Mouse (Mus musculus): ENCODE data around the gene Camk1d. TPM values are rescaled to one million over a fixed set of nuclear protein-coding genes. Genes with fewer than 3 reads are reported as not detected.
"Not testable (repeated sequence)": the region's sequence is repeated elsewhere in the genome, so short reads cannot be mapped to it uniquely, and the experiment has no call there.

The Camk1d gene
- polyA plus RNA-seq, 1 experiment from 2014 or later = 6.7 TPM

GRCm38 (mm10) chr2:5381712-5382710 lies 332.3 kb downstream of the Camk1d start:
- WGBS = 45% methylated on average over 12 of the region's 12 CpGs
- ATAC-seq (ENCODE audit: low FRiP score) = peak; percentile 47; the same call in 1 of the 2 replicates

GRCm38 (mm10) chr2:5380973-5381372 lies 333.3 kb downstream of the Camk1d start:
- no peak for DNase-seq (ENCODE audit: low spot score)
- no peaks in the 10 kb centered on the region for H3K27me3 ChIP-seq (ENCODE audit: control insufficient read depth, insufficient read depth, low read length)
- no peak overlapping the region for H3K4me2 ChIP-seq (replicated peaks)
- peaks cover 20% of the 10 kb centered on the region for H3K4me1 ChIP-seq (replicated peaks; ENCODE audit: control insufficient read depth, insufficient read depth, low read length)
- no peaks in the 10 kb centered on the region for H3K36me3 ChIP-seq (replicated peaks; ENCODE audit: control insufficient read depth, insufficient read depth)
- no peak for ATAC-seq (ENCODE audit: low FRiP score)
- WGBS = 64% methylated on average over 7 of the region's 7 CpGs
- no peak overlapping the region for H3K4me3 ChIP-seq (replicated peaks; ENCODE audit: low read length)
- no peaks in the 10 kb centered on the region for H3K9me3 ChIP-seq (ENCODE audit: control insufficient read depth, low read length)
- H3K9ac ChIP-seq = no peak overlapping the region
- peak overlapping the region; percentile 67; the same call in 1 of the 2 replicates for H3K27ac ChIP-seq

More at GRCm38 (mm10) chr2:5381712-5382710, 332.3 kb downstream of the Camk1d start:
- H3K4me2 ChIP-seq (replicated peaks) = no peak overlapping the region
- H3K9ac ChIP-seq = no peak overlapping the region
- peak overlapping the region; percentile 67 for H3K27ac ChIP-seq
- peak; percentile 56 for DNase-seq (ENCODE audit: low spot score)
- no peaks in the 10 kb centered on the region for H3K36me3 ChIP-seq (replicated peaks; ENCODE audit: control insufficient read depth, insufficient read depth)
- H3K27me3 ChIP-seq (ENCODE audit: control insufficient read depth, insufficient read depth, low read length) = no peaks in the 10 kb centered on the region
- peaks cover 20% of the 10 kb centered on the region for H3K4me1 ChIP-seq (replicated peaks; ENCODE audit: control insufficient read depth, insufficient read depth, low read length)
- no peaks in the 10 kb centered on the region for H3K9me3 ChIP-seq (ENCODE audit: control insufficient read depth, low read length)
- no peak overlapping the region for H3K4me3 ChIP-seq (replicated peaks; ENCODE audit: low read length)

DNA sequence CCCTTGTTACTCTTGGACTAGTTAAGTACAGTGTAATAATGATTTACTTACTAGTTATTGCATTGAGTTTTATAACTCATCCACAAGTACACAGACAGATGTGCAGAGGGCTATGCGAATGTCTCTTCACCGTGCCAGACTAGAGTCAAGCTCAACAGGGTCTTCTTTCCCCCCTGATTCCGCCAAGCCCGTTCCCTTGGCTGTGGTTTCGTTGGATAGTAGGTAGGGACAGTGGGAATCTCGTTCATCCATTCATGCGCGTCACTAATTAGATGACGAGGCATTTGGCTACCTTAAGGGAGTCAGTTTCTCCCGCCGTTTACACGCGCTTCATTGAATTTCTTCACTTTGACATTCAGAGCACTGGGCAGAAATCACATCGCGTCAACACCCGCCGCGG lies 335.4 kb downstream of the Camk1d start:
- H3K9ac ChIP-seq; H3K36me3 ChIP-seq (replicated peaks; ENCODE audit: control insufficient read depth, insufficient read depth); DNase-seq (ENCODE audit: low spot score); H3K27me3 ChIP-seq (ENCODE audit: control insufficient read depth, insufficient read depth, low read length); H3K4me2 ChIP-seq (replicated peaks); H3K4me3 ChIP-seq (replicated peaks; ENCODE audit: low read length); H3K27ac ChIP-seq; H3K9me3 ChIP-seq (ENCODE audit: control insufficient read depth, low read length); ATAC-seq (ENCODE audit: low FRiP score): not testable (repeated sequence)
- 49% methylated on average over 18 of the region's 18 CpGs for WGBS
- H3K4me1 ChIP-seq (replicated peaks; ENCODE audit: control insufficient read depth, insufficient read depth, low read length) = peaks cover 20% of the 10 kb centered on the region

GRCm38 (mm10) chr2:5378066-5378672 lies 336.1 kb downstream of the Camk1d start:
- WGBS = 58% methylated on average over 6 of the region's 6 CpGs
- Histone ChIP-seq H3K27ac (peak overlapping the region; percentile 50; the same call in 1 of the 2 replicates), H3K4me3 (replicated peaks; ENCODE audit: low read length) (no peak overlapping the region), H3K9ac (no peak overlapping the region), H3K9me3 (ENCODE audit: control insufficient read depth, low read length) (no peaks in the 10 kb centered on the region), H3K4me1 (replicated peaks; ENCODE audit: control insufficient read depth, insufficient read depth, low read length) (peaks cover 20% of the 10 kb centered on the region), H3K4me2 (replicated peaks) (no peak overlapping the region), H3K27me3 (ENCODE audit: control insufficient read depth, insufficient read depth, low read length) (no peaks in the 10 kb centered on the region), H3K36me3 (replicated peaks; ENCODE audit: control insufficient read depth, insufficient read depth) (no peaks in the 10 kb centered on the region)
- no peak for ATAC-seq (ENCODE audit: low FRiP score)
- no peak for DNase-seq (ENCODE audit: low spot score)

GRCm38 (mm10) chr2:5372886-5373429 lies 341.4 kb downstream of the Camk1d start:
- no peak overlapping the region for H3K27ac ChIP-seq
- DNase-seq (ENCODE audit: low spot score) (no peak), ATAC-seq (ENCODE audit: low FRiP score) (no peak)
- H3K9ac ChIP-seq = no peak overlapping the region
- no peaks in the 10 kb centered on the region for H3K9me3 ChIP-seq (ENCODE audit: control insufficient read depth, low read length)
- H3K4me1 ChIP-seq (replicated peaks; ENCODE audit: control insufficient read depth, insufficient read depth, low read length) = peaks cover 7% of the 10 kb centered on the region; the same call in 1 of the 2 replicates
- 42% methylated on average over 6 of the region's 6 CpGs for WGBS
- no peaks in the 10 kb centered on the region for H3K36me3 ChIP-seq (replicated peaks; ENCODE audit: control insufficient read depth, insufficient read depth)
- no peaks in the 10 kb centered on the region for H3K27me3 ChIP-seq (ENCODE audit: control insufficient read depth, insufficient read depth, low read length)
- H3K4me3 ChIP-seq (replicated peaks; ENCODE audit: low read length) = no peak overlapping the region
- no peak overlapping the region for H3K4me2 ChIP-seq (replicated peaks)

GRCm38 (mm10) chr2:5371316-5371715 lies 343.0 kb downstream of the Camk1d start:
- 78% methylated on average over 3 of the region's 3 CpGs for WGBS
- no peaks in the 10 kb centered on the region for H3K36me3 ChIP-seq (replicated peaks; ENCODE audit: control insufficient read depth, insufficient read depth)
- H3K4me2 ChIP-seq (replicated peaks) = no peak overlapping the region
- H3K27ac ChIP-seq = no peak overlapping the region
- DNase-seq (ENCODE audit: low spot score) = no peak
- H3K4me1 ChIP-seq (replicated peaks; ENCODE audit: control insufficient read depth, insufficient read depth, low read length) = no peaks in the 10 kb centered on the region
- no peaks in the 10 kb centered on the region for H3K27me3 ChIP-seq (ENCODE audit: control insufficient read depth, insufficient read depth, low read length)
- H3K4me3 ChIP-seq (replicated peaks; ENCODE audit: low read length) = no peak overlapping the region
- no peak overlapping the region for H3K9ac ChIP-seq
- ATAC-seq (ENCODE audit: low FRiP score) = no peak
- H3K9me3 ChIP-seq (ENCODE audit: control insufficient read depth, low read length) = no peaks in the 10 kb centered on the region

DNA sequence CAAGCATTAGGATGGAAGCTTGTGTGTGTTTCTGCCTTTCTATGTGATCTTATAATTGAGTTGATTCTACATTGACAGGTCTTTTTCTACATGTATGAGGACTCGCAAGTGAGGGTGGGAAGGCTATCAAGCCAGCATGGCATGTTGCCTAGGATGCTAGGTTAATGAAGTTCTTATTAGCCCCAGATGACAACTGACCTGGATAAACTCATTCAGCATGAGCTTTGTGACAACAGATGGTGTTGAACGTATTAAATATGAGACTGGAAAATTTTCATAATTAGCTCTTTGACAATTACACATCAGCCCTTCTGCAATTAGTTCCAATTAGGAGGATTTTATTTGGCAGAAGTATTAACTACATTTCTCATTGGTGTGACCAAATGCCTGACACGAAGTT lies 343.7 kb downstream of the Camk1d start:
- ATAC-seq (ENCODE audit: low FRiP score) (no peak), DNase-seq (ENCODE audit: low spot score) (no peak)
- H3K9me3 ChIP-seq (ENCODE audit: control insufficient read depth, low read length) = no peaks in the 10 kb centered on the region
- no peaks in the 10 kb centered on the region for H3K36me3 ChIP-seq (replicated peaks; ENCODE audit: control insufficient read depth, insufficient read depth)
- no peak overlapping the region for H3K4me2 ChIP-seq (replicated peaks)
- H3K4me3 ChIP-seq (replicated peaks; ENCODE audit: low read length) = no peak overlapping the region
- H3K9ac ChIP-seq = no peak overlapping the region
- 66% methylated on average over 3 of the region's 3 CpGs for WGBS
- no peaks in the 10 kb centered on the region for H3K27me3 ChIP-seq (ENCODE audit: control insufficient read depth, insufficient read depth, low read length)
- H3K27ac ChIP-seq = no peak overlapping the region
- H3K4me1 ChIP-seq (replicated peaks; ENCODE audit: control insufficient read depth, insufficient read depth, low read length) = no peaks in the 10 kb centered on the region

- Histone ChIP-seq H3K9ac (no peak overlapping the region), H3K27ac (no peak overlapping the region), H3K27me3 (ENCODE audit: control insufficient read depth, insufficient read depth, low read length) (no peaks in the 10 kb centered on the region), H3K4me1 (replicated peaks; ENCODE audit: control insufficient read depth, insufficient read depth, low read length) (no peaks in the 10 kb centered on the region), H3K4me2 (replicated peaks) (no peak overlapping the region), H3K9me3 (ENCODE audit: control insufficient read depth, low read length) (no peaks in the 10 kb centered on the region), H3K4me3 (replicated peaks; ENCODE audit: low read length) (no peak overlapping the region), H3K36me3 (replicated peaks; ENCODE audit: control insufficient read depth, insufficient read depth) (no peaks in the 10 kb centered on the region)
- no peak for ATAC-seq (ENCODE audit: low FRiP score)
- WGBS = 67% methylated on average over 5 of the region's 5 CpGs
- DNase-seq (ENCODE audit: low spot score) = no peak
These were observed 350.5 kb downstream of the Camk1d start for GRCm38 (mm10) chr2:5363836-5364235.

GRCm38 (mm10) chr2:5358049-5358448 lies 356.3 kb downstream of the Camk1d start:
- Histone ChIP-seq H3K4me3 (replicated peaks; ENCODE audit: low read length) (no peak overlapping the region), H3K9ac (no peak overlapping the region), H3K36me3 (replicated peaks; ENCODE audit: control insufficient read depth, insufficient read depth) (no peaks in the 10 kb centered on the region), H3K27ac (no peak overlapping the region), H3K27me3 (ENCODE audit: control insufficient read depth, insufficient read depth, low read length) (no peaks in the 10 kb centered on the region), H3K4me1 (replicated peaks; ENCODE audit: control insufficient read depth, insufficient read depth, low read length) (no peaks in the 10 kb centered on the region), H3K9me3 (ENCODE audit: control insufficient read depth, low read length) (no peaks in the 10 kb centered on the region), H3K4me2 (replicated peaks) (no peak overlapping the region)
- 93% methylated on average over 5 of the region's 5 CpGs for WGBS
- ATAC-seq (ENCODE audit: low FRiP score) = no peak
- no peak for DNase-seq (ENCODE audit: low spot score)
